Mouse (Mus musculus) stomach, postnatal 0 days (tissue): ENCODE measurements at regions not wholly inside any gene's neighbourhood (a gene's known extent, or its start where the extent isn't known, plus 50 kb on each side); places are given as distances from the start of the nearest gene placed in this dataset.

Experiments used
- ATAC-seq: fragments of 200-750 bp; cut with Nextera tagmentation; 2 replicates; pipeline ENCODE4 v1.8.0; 2017; ENCODE audit not compliant: low FRiP score, low TSS enrichment
- DNase-seq: peaks from one replicate; pipeline ENCODE4 v3.0.0-alpha.2; 2016; ENCODE audit warnings: low spot score
- H3K27ac ChIP-seq: fragments of 300-500 bp; sonication (generic); replicated peaks from 2 replicates; pipeline ENCODE4 v1.5.1; 2014; ENCODE audit warnings: mild to moderate bottlenecking, control low read depth
- H3K27me3 ChIP-seq: fragments of 300-500 bp; sonication (generic); 2 replicates; pipeline ENCODE4 v1.6.1; 2014; ENCODE audit warnings: low read length; ENCODE audit not compliant: control insufficient read depth, insufficient read depth
- H3K36me3 ChIP-seq: fragments of 300-500 bp; sonication (generic); 2 replicates; pipeline ENCODE4 v1.6.1; 2014; ENCODE audit warnings: low read length, mixed read lengths; ENCODE audit not compliant: control insufficient read depth, insufficient read depth
- H3K4me1 ChIP-seq: fragments of 300-500 bp; sonication (generic); replicated peaks from 2 replicates; pipeline ENCODE4 v1.6.1; 2014; ENCODE audit warnings: antibody characterized with exemption; ENCODE audit not compliant: control insufficient read depth, insufficient read depth
- H3K4me2 ChIP-seq: fragments of 300-500 bp; sonication (generic); replicated peaks from 2 replicates; pipeline ENCODE4 v1.6.1; 2014; ENCODE audit warnings: low read depth, mild to moderate bottlenecking, control low read depth, moderate library complexity
- H3K4me3 ChIP-seq: fragments of 300-500 bp; sonication (generic); 2 replicates; pipeline ENCODE4 v1.5.1; 2014; ENCODE audit warnings: low read depth, low read length, control low read depth
- H3K9ac ChIP-seq: fragments of 300-500 bp; sonication (generic); 2 replicates; pipeline ENCODE4 v1.6.1; 2014; ENCODE audit warnings: mild to moderate bottlenecking, low read length, control low read depth, mixed read lengths
- H3K9me3 ChIP-seq: fragments of 300-500 bp; sonication (generic); 2 replicates; pipeline ENCODE4 v1.6.1; 2016; ENCODE audit warnings: low read length; ENCODE audit not compliant: control insufficient read depth
- CTCF ChIP-seq: IDR thresholded peaks from 2 replicates; pipeline ENCODE4 v1.5.1; 2016; ENCODE audit warnings: antibody characterized with exemption, low read depth, mild to moderate bottlenecking, moderate library complexity
- EP300 ChIP-seq: optimal IDR thresholded peaks from 2 replicates; pipeline ENCODE3; 2016; ENCODE audit warnings: antibody characterized with exemption
- whole genome bisulfite sequencing: fragments of 180-500 bp; shearing (Covaris S2); extraction: QIAGEN DNeasy Blood & Tissue Kit; methylation state at CpG from one replicate; pipeline ENCODE4 v1.1.7; 2014; 5-methylcytosine and 5-hydroxymethylcytosine counted together

DNA sequence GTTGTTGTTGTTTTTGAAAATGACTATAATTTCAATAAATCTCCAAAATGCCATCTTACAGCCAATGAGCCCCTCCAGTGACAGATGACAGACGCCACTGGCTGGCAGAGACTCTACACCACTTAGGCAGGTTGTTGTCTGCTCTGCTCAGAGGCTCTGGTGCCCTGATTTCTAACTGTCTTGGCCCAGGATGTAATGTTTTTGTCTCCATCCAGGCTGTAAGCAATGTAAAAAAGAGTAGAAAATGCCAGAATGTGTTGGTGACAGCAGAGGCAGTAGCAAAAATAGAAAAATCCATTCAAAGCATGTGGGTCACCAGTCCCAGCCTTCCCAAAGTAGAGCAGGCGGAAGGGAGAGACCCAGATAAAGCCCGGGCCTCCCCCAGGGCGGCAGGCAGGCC, 285.5 kb downstream of the Irs2 start:
- Histone ChIP-seq H3K36me3 (no peaks in the 10 kb centered on the region), H3K27me3 (no peaks in the 10 kb centered on the region), H3K4me1 (no peaks in the 10 kb centered on the region), H3K4me2 (no peak overlapping the region), H3K9ac (no peak overlapping the region), H3K27ac (no peak overlapping the region), H3K4me3 (no peak overlapping the region), H3K9me3 (no peaks in the 10 kb centered on the region)
- DNase-seq, result no peak
- TF ChIP-seq CTCF, result no peak
- no peak for TF ChIP-seq EP300
- 86% methylated on average over 4 of the region's 4 CpGs for WGBS
- ATAC-seq, result no peak

DNA sequence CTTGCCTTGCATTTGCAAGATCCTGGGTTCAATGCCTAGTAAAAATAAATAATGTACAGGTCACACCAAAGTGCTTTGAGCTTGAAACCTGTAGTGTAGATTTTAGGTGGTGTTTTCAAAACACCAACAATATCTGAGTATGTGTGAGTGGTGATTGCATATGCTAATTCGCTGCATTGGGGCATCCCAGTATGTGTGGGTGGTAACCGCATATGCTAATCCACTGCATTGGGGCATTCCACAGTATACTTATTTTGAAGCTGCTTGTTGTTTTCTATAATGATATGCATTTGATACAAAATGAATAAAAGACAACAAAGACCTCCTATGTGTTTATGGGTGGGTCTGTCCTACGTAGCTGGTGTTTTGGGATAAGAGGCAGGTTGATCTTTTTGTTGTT, 285.9 kb downstream of the Irs2 start:
- Histone ChIP-seq H3K27ac (no peak overlapping the region), H3K27me3 (no peaks in the 10 kb centered on the region), H3K4me3 (no peak overlapping the region), H3K4me2 (no peak overlapping the region), H3K9me3 (no peaks in the 10 kb centered on the region), H3K9ac (no peak overlapping the region), H3K36me3 (no peaks in the 10 kb centered on the region), H3K4me1 (no peaks in the 10 kb centered on the region)
- WGBS, result 95% methylated on average over 3 of the region's 3 CpGs
- DNase-seq (no peak), ATAC-seq (no peak)
- no peak for TF ChIP-seq EP300
- TF ChIP-seq CTCF, result no peak

DNA sequence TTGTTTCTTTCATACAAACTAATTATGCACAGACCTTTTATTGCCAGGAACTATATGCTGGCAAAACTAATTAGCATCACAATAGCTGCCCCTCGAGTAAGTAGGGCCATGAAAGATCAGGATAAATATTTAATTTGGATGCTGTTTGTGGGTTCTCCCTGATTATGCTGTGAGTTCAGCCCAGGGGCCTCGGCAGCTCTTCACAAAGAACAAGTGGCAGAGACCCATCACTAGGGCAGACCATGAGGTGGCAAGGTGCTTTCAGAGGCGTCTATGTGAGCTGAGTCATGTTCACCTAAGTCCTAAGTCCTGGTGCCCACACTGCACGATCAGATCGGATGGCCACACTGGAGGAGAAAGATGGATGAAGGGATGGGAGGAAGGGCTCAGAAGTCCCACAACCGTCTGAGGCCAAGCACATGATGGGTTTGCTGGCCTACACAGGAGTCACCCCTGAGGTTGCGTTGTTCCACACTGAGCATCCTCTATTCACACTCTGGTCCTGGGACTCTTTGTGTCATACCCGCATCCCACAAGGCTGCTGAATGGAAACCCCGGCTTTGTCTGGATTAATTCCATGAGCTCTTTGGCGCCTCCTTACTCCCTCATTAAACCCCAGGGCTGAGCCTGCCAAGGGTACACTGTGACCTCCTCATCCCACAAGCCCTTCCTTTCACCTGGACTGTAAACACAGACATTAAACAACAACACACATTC, 287.0 kb downstream of the Irs2 start:
- no peak for DNase-seq
- 69% methylated on average over 10 of the region's 10 CpGs for WGBS
- no peak for TF ChIP-seq CTCF
- no peak for TF ChIP-seq EP300
- Histone ChIP-seq H3K4me3 (no peak overlapping the region), H3K9ac (no peak overlapping the region), H3K36me3 (no peaks in the 10 kb centered on the region), H3K27ac (no peak overlapping the region), H3K4me1 (no peaks in the 10 kb centered on the region), H3K27me3 (no peaks in the 10 kb centered on the region), H3K9me3 (no peaks in the 10 kb centered on the region), H3K4me2 (no peak overlapping the region)
- ATAC-seq, result no peak

DNA sequence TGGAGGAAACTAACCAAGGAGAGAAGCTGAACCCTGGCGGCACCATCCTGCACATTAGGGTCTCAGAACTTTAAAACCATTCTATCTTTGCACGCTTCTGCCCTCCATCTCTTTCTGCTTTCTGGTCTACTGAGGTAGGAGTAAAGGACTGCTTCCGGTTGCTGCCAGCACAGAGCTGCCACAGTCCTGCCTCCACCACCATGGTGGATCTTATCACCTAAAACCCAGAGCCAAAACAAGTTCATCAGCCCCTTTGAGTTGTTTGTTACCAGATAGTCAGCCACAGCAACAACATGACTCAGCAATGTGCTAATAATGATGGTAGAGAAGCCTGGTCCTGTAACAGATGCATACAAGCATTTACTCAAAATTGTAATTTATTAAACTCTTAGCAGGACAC, 287.9 kb downstream of the Irs2 start:
- no peaks in the 10 kb centered on the region for H3K4me1 ChIP-seq
- no peak overlapping the region for H3K27ac ChIP-seq
- DNase-seq, result no peak
- WGBS, result 96% methylated on average over 3 of the region's 3 CpGs
- H3K9ac ChIP-seq, result no peak overlapping the region
- H3K4me2 ChIP-seq, result no peak overlapping the region
- no peaks in the 10 kb centered on the region for H3K36me3 ChIP-seq
- no peaks in the 10 kb centered on the region for H3K9me3 ChIP-seq
- no peak for ATAC-seq
- TF ChIP-seq EP300, result no peak
- TF ChIP-seq CTCF, result no peak
- H3K4me3 ChIP-seq, result no peak overlapping the region
- no peaks in the 10 kb centered on the region for H3K27me3 ChIP-seq

DNA sequence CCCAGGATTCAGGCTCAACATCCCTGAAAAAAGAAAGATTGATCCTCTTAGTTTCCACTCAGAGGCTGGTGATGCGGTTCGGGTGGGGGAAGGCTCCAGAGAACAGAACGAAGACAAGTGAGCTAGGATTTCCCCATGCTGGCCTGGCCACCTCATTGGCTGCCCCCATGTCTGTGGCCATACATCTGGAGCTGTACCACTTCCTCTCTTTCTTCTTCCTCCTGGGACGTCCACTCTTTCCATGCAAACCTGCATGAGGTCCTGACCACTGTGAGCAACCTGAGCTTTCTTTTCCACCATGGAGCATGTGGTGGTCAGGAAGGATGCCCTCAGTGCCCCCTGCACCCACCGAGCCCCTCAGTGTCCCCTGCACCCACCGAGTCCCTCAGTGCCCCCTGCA, 288.8 kb downstream of the Irs2 start:
- Histone ChIP-seq H3K4me1 (no peaks in the 10 kb centered on the region), H3K27ac (no peak overlapping the region), H3K4me2 (no peak overlapping the region), H3K9me3 (no peaks in the 10 kb centered on the region), H3K36me3 (no peaks in the 10 kb centered on the region), H3K9ac (no peak overlapping the region), H3K4me3 (no peak overlapping the region), H3K27me3 (no peaks in the 10 kb centered on the region)
- TF ChIP-seq EP300, result no peak
- no peak for TF ChIP-seq CTCF
- ATAC-seq, result no peak
- no peak for DNase-seq
- WGBS, result 89% methylated on average over 6 of the region's 6 CpGs

DNA sequence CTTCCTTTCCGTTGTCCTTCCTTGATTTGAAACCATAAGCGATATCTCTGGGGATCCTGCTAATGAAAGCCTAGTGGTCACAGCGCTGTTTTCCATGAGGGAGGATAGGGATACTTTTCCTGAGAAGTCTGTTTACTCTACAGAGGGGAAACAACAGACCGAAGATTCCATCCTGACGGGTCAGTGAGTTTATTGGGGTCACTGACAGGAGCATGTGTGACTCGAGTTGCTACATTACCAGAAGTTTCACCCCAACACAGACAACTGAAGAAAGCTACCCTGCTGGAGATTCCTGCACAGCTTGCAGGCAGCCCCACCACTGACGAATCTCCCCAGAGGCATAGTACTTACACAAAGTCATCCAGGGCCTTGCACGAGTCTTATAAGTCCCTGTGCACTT, 291.0 kb downstream of the Irs2 start:
- no peak for DNase-seq
- no peak for ATAC-seq
- 59% methylated on average over 8 of the region's 8 CpGs for WGBS

More for the DNA sequence above, 291.0 kb downstream of the Irs2 start:
- Histone ChIP-seq H3K9me3 (no peaks in the 10 kb centered on the region), H3K4me2 (no peak overlapping the region), H3K4me1 (no peaks in the 10 kb centered on the region), H3K27me3 (no peaks in the 10 kb centered on the region), H3K9ac (no peak overlapping the region), H3K27ac (no peak overlapping the region), H3K36me3 (no peaks in the 10 kb centered on the region), H3K4me3 (no peak overlapping the region)
- TF ChIP-seq EP300 (no peak), CTCF (no peak)
